Mouse (Mus musculus) right cerebral cortex, adult 18-20 months (tissue): ENCODE measurements at regions not wholly inside any gene's neighbourhood (a gene's known extent, or its start where the extent isn't known, plus 50 kb on each side); places are given as distances from the start of the nearest gene placed in this dataset.
"Not testable (repeated sequence)": the region's sequence is repeated elsewhere in the genome, so short reads cannot be mapped to it uniquely, and the experiment has no call there.

Source experiments
- DNase-seq: peaks from one replicate; pipeline ENCODE4 v3.0.0; 2022; ENCODE audit warnings: mixed read lengths

GRCm38 (mm10) chr8:30063148-30063547 is 2615.7 kb downstream of the Poteg start:
- no peak for DNase-seq

GRCm38 (mm10) chr8:30077726-30078125 is 2630.3 kb downstream of the Poteg start:
- DNase-seq, result no peak

GRCm38 (mm10) chr8:30127766-30128165 is 2680.3 kb downstream of the Poteg start:
- DNase-seq, result no peak

GRCm38 (mm10) chr8:30134999-30135398 is 2687.5 kb downstream of the Poteg start:
- no peak for DNase-seq

GRCm38 (mm10) chr8:30151181-30151844 is 2703.8 kb downstream of the Poteg start:
- DNase-seq, result no peak

GRCm38 (mm10) chr8:30152921-30153320 is 2705.5 kb downstream of the Poteg start:
- no peak for DNase-seq

GRCm38 (mm10) chr8:30171881-30172280 is 2724.4 kb downstream of the Poteg start:
- peak; percentile 1 for DNase-seq

- not testable (repeated sequence) for DNase-seq
These were observed 2755.3 kb downstream of the Poteg start for GRCm38 (mm10) chr8:30202746-30203145.

- DNase-seq, result no peak
These were observed 2779.9 kb downstream of the Poteg start for GRCm38 (mm10) chr8:30227354-30227753.

- DNase-seq, result no peak
These were observed 2785.8 kb downstream of the Poteg start for GRCm38 (mm10) chr8:30233266-30233665.

- DNase-seq, result no peak
These were observed 2804.3 kb downstream of the Poteg start for GRCm38 (mm10) chr8:30251797-30252196.

- no peak for DNase-seq
These were observed 2822.8 kb downstream of the Poteg start for GRCm38 (mm10) chr8:30269949-30270910.

GRCm38 (mm10) chr8:30289169-30289568 is 2841.7 kb downstream of the Poteg start:
- peak; percentile 14 for DNase-seq

GRCm38 (mm10) chr8:30331201-30331600 is 2883.7 kb downstream of the Poteg start:
- DNase-seq, result no peak

GRCm38 (mm10) chr8:30333352-30333751 is 2885.9 kb downstream of the Poteg start:
- DNase-seq, result no peak

GRCm38 (mm10) chr8:30359464-30359863 is 2912.0 kb downstream of the Poteg start:
- no peak for DNase-seq

GRCm38 (mm10) chr8:30365721-30366120 is 2918.3 kb downstream of the Poteg start:
- no peak for DNase-seq

GRCm38 (mm10) chr8:30391936-30392335 is 2944.5 kb downstream of the Poteg start:
- DNase-seq, result no peak

GRCm38 (mm10) chr8:30439423-30439822 is 2989.1 kb upstream of the 5930422O12Rik start:
- no peak for DNase-seq

GRCm38 (mm10) chr8:30441821-30442220 is 2986.7 kb upstream of the 5930422O12Rik start:
- no peak for DNase-seq

GRCm38 (mm10) chr8:30443874-30444273 is 2984.6 kb upstream of the 5930422O12Rik start:
- no peak for DNase-seq

GRCm38 (mm10) chr8:30444274-30444673 is 2984.2 kb upstream of the 5930422O12Rik start:
- no peak for DNase-seq

- no peak for DNase-seq
These were observed 2970.4 kb upstream of the 5930422O12Rik start for GRCm38 (mm10) chr8:30458136-30458535.

GRCm38 (mm10) chr8:30482956-30483355 is 2945.6 kb upstream of the 5930422O12Rik start:
- DNase-seq, result no peak
